Mouse (Mus musculus) hindbrain, embryonic 15.5 days (tissue): Measurements from ENCODE around the gene Bank1. TPM values are rescaled to one million over a fixed set of nuclear protein-coding genes. Genes with fewer than 3 reads are reported as not detected.

Experiments used
- ATAC-seq: fragments of 200-750 bp; cut with Nextera tagmentation; 2 replicates; pipeline ENCODE4 v1.8.0; 2017; ENCODE audit warnings: low read depth, moderate number of reproducible peaks, moderate TSS enrichment; ENCODE audit not compliant: low FRiP score
- H3K27ac ChIP-seq: fragments of 300-500 bp; sonication (generic); replicated peaks from 2 replicates; pipeline ENCODE4 v1.5.1; 2015; ENCODE audit warnings: mild to moderate bottlenecking, inconsistent platforms
- H3K27me3 ChIP-seq: fragments of 300-500 bp; sonication (generic); 2 replicates; pipeline ENCODE4 v1.6.1; 2015; ENCODE audit warnings: control low read depth, inconsistent platforms
- H3K36me3 ChIP-seq: fragments of 300-500 bp; sonication (generic); 2 replicates; pipeline ENCODE4 v1.6.1; 2015; ENCODE audit warnings: control low read depth, inconsistent platforms
- H3K4me1 ChIP-seq: fragments of 300-500 bp; sonication (generic); replicated peaks from 2 replicates; pipeline ENCODE4 v1.6.1; 2015; ENCODE audit warnings: control low read depth, inconsistent platforms
- H3K4me2 ChIP-seq: fragments of 300-500 bp; sonication (generic); 2 replicates; pipeline ENCODE4 v1.6.1; 2015; ENCODE audit warnings: moderate library complexity, mild to moderate bottlenecking, inconsistent platforms
- H3K4me3 ChIP-seq: fragments of 300-500 bp; sonication (generic); 2 replicates; pipeline ENCODE4 v1.5.1; 2015; ENCODE audit warnings: mild to moderate bottlenecking, inconsistent platforms
- H3K9ac ChIP-seq: fragments of 300-500 bp; sonication (generic); 2 replicates; pipeline ENCODE4 v1.6.1; 2015; ENCODE audit warnings: inconsistent platforms
- H3K9me3 ChIP-seq: fragments of 300-500 bp; sonication (generic); 2 replicates; pipeline ENCODE4 v1.6.1; 2016; ENCODE audit warnings: control low read depth, inconsistent platforms
- WGBS: fragments of 180-500 bp; shearing (Covaris S2); methylation state at CpG from one replicate; pipeline ENCODE4 v1.1.7; 2015; 5-methylcytosine and 5-hydroxymethylcytosine counted together
- polyA plus RNA-seq: library from polyadenylated mRNA; unstranded; fragments of >200 nt; fragmentation: Nextera tagmentation; extraction: Ambion mirVana; gene quantifications from 2 replicates; pipeline ENCODE4 v1.2.1, GENCODE M21; 2015

Bank1 gene
- polyA plus RNA-seq, 1 experiment from 2014 or later: 0.40 TPM

DNA sequence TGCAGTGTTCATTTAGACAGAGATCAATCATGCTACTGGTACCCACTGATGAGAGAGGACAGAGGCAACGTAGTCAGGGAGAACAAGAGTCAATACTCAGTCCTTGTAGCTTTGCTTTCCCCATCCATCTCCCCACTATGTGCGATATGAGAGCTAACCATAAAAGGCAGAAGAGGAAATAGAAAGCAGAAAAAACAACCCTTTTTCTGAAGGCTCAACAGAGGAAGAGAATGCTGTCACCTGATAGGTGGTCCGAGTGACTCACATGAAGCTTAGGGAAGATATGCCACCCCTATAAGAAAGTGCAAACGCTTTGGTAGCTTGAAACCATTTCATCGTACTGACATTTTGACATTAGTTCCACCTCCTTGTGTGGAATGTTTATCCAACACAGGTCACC, 239.4 kb downstream of the Bank1 start:
- H3K4me2 ChIP-seq: no peak overlapping the region
- H3K9me3 ChIP-seq: no peaks in the 10 kb centered on the region
- no peak overlapping the region for H3K9ac ChIP-seq
- H3K4me3 ChIP-seq: no peak overlapping the region
- H3K27me3 ChIP-seq: no peaks in the 10 kb centered on the region
- no peaks in the 10 kb centered on the region for H3K36me3 ChIP-seq
- ATAC-seq: no peak
- no peaks in the 10 kb centered on the region for H3K4me1 ChIP-seq
- H3K27ac ChIP-seq: no peak overlapping the region
- WGBS: 84% methylated on average over 5 of the region's 5 CpGs

DNA sequence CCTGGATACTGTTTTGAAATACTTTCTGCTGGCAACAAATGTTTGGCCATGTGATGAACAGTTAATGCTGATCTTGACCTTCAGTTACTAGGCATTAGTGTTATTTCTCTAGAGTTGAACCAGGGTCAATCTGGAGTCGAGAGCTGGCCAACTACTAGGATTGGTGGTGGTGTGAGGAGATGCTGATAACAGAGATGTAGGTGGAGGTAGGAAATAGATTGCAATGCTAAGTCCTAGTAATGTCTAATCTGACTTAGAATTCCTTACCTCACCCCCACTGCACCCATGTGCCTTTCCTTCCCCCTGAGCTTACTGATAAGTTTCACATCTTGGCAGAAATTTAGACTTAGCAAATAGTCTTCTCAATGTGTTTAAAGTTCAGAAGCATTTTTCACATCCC, 240.8 kb downstream of the Bank1 start:
- no peaks in the 10 kb centered on the region for H3K4me1 ChIP-seq
- no peak overlapping the region for H3K9ac ChIP-seq
- no peak for ATAC-seq
- WGBS: 93% methylated on average over 1 of the region's 1 CpGs
- no peaks in the 10 kb centered on the region for H3K9me3 ChIP-seq
- no peak overlapping the region for H3K4me2 ChIP-seq
- H3K27ac ChIP-seq: no peak overlapping the region
- H3K4me3 ChIP-seq: no peak overlapping the region
- H3K27me3 ChIP-seq: no peaks in the 10 kb centered on the region
- no peaks in the 10 kb centered on the region for H3K36me3 ChIP-seq

DNA sequence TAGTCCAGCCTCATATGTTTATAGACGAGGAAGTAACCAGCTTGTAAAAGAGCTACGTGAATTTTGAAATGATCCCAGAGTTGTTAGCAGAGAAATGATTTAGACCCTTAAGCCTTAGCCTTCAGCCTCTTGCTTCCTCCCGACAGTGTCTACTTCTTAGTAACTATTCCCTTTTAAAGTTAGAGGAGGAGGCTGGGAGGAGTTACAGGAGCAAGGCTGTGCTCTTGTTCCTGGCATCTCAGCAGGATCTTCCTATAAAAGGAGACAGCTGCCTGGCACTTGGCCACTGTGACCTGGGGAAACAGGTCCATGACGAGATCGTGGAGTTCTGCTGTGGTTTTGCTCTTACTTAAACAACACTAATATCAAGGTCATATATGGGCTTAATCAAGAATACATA, 241.8 kb downstream of the Bank1 start:
- Histone ChIP-seq H3K4me1 (no peaks in the 10 kb centered on the region), H3K36me3 (no peaks in the 10 kb centered on the region), H3K27ac (no peak overlapping the region), H3K27me3 (no peaks in the 10 kb centered on the region), H3K4me2 (no peak overlapping the region), H3K9me3 (no peaks in the 10 kb centered on the region), H3K4me3 (no peak overlapping the region), H3K9ac (no peak overlapping the region)
- WGBS: 74% methylated on average over 5 of the region's 5 CpGs
- ATAC-seq: no peak

DNA sequence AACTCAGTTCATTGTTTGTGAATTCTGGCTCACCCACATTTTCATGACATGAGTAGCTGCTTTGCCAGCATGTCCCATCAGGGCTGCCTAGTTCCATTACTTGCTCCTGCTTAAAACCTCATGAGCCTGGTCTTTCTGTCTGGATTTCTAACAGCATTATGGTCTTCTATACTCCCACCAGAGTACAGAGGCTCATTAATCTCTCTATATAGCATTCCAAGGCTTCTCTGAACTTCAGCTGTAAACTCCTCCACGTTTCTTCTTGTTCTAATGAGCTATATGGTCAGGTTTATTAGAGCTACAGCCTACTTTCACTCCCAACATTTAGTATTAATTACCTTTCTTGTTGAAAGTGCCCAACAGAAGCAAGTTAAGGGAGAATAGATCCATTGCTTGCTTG, 244.6 kb downstream of the Bank1 start:
- H3K9me3 ChIP-seq: no peaks in the 10 kb centered on the region
- no peak overlapping the region for H3K27ac ChIP-seq
- WGBS: 67% methylated on average over 1 of the region's 1 CpGs
- H3K9ac ChIP-seq: no peak overlapping the region
- H3K4me1 ChIP-seq: no peaks in the 10 kb centered on the region
- H3K4me2 ChIP-seq: no peak overlapping the region
- H3K4me3 ChIP-seq: no peak overlapping the region
- H3K27me3 ChIP-seq: no peaks in the 10 kb centered on the region
- no peak for ATAC-seq
- H3K36me3 ChIP-seq: no peaks in the 10 kb centered on the region

DNA sequence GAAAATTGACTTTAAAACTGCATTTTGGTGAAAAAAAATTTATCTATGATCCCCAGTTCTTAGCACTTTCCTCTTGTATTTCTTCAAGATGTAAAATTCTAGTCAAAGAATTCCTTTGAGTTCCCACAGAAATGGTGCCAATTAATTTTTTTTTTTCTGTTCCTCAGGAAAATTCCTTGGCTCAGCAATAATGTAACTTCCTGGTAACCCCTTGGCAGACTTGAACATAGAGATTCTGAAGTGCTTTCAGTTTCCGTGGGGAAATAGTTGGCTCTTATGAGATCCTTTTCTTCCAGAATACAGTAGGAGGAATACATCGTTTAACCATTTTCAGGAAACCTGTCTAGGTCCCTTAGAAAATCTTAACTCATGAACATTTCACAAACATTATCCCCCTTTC, 247.3 kb downstream of the Bank1 start:
- Histone ChIP-seq H3K36me3 (no peaks in the 10 kb centered on the region), H3K9me3 (no peaks in the 10 kb centered on the region), H3K4me2 (no peak overlapping the region), H3K27ac (no peak overlapping the region), H3K4me1 (no peaks in the 10 kb centered on the region), H3K9ac (no peak overlapping the region), H3K4me3 (no peak overlapping the region), H3K27me3 (no peaks in the 10 kb centered on the region)
- WGBS: 82% methylated on average over 2 of the region's 2 CpGs
- ATAC-seq: no peak

DNA sequence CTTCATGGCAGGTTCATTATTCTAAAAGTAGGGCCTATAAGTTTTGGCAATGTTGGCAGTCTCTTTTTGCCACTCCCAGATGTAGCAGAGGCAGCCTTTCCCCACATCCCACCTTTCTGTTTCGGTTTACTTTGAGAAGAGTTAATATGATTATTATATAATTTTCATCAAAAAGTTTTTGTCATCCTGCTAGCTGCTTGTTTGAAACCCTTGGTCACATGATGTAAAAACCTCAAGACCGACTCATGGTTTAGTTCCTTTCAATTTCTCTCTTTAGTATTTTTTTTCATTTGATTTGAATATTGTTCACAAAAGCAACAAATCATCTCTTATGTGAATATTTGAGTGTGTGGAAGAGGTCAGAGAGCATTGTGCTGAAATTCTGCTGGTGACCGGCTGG, 255.5 kb downstream of the Bank1 start:
- WGBS: 94% methylated on average over 3 of the region's 3 CpGs
- ATAC-seq: no peak
- no peak overlapping the region for H3K9ac ChIP-seq

DNA sequence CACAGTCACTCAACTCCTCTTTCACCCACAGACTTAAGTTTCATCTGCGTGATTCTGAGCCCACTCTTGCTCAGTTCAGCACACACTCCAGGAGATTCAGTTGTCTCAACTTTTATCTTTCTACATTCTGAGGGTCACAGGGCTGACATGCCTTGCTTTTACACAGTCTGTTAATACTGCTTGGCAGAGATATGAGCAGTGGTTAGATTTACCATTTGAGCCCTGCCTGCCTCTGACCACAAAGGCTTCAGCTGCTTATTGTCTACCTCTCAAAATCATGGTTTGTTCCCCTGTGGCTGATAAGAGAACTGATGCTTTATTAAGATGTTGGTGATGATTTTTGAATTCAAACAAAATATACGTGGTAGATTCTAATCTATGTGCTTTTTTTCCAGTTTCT, 264.0 kb downstream of the Bank1 start:
- no peak overlapping the region for H3K9ac ChIP-seq
- no peak overlapping the region for H3K4me3 ChIP-seq
- H3K36me3 ChIP-seq: no peaks in the 10 kb centered on the region
- ATAC-seq: no peak
- H3K4me2 ChIP-seq: no peak overlapping the region
- H3K9me3 ChIP-seq: no peaks in the 10 kb centered on the region
- 85% methylated on average over 2 of the region's 2 CpGs for WGBS
- H3K27me3 ChIP-seq: no peaks in the 10 kb centered on the region
- H3K4me1 ChIP-seq: no peaks in the 10 kb centered on the region
- no peak overlapping the region for H3K27ac ChIP-seq

More for the DNA sequence above, 255.5 kb downstream of the Bank1 start:
- Histone ChIP-seq H3K4me3 (no peak overlapping the region), H3K27ac (no peak overlapping the region), H3K4me2 (no peak overlapping the region), H3K9me3 (no peaks in the 10 kb centered on the region), H3K36me3 (no peaks in the 10 kb centered on the region), H3K27me3 (no peaks in the 10 kb centered on the region), H3K4me1 (no peaks in the 10 kb centered on the region)

DNA sequence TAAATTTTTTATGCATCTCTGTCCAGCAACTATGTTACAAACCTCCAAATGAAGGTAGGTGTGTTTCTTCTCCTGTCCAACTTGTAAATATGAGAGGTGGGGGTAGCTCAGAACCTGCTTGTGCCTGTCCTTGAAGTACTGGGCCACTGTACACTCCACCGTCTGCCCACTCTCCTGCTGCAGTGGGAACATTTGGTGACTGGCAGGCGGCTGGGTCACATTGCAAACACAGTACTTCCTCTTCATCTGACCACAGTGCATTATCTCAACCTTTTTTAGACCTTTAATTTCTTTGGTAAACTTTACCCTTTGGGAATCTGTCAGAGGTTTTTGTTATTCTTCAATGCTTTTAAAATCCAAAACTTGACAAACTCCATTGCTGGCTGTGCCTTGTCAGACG, 275.2 kb downstream of the Bank1 start:
- H3K4me3 ChIP-seq: no peak overlapping the region
- 94% methylated on average over 3 of the region's 3 CpGs for WGBS
- H3K4me1 ChIP-seq: no peaks in the 10 kb centered on the region
- no peak for ATAC-seq
- no peaks in the 10 kb centered on the region for H3K36me3 ChIP-seq
- no peak overlapping the region for H3K27ac ChIP-seq
- no peaks in the 10 kb centered on the region for H3K27me3 ChIP-seq
- H3K9me3 ChIP-seq: no peaks in the 10 kb centered on the region
- no peak overlapping the region for H3K4me2 ChIP-seq
- H3K9ac ChIP-seq: no peak overlapping the region

DNA sequence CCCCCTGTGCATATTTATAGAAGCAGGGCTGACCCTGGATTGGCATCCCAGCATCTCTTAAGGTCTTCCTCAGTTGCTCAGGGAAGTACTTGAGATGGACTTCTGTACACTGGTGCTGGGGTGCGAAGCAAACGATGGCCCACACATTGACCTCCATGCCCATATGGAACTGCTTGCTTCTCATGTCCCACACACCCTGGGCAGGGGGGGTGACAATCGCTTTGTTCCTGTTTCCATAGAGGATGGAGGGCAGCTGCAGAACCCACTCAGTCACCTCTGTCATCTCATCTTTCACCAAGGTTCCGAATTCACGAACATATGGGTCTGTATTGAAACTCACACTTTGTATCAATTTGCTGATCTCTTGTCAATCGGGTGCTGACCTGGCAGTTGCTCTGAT, 275.7 kb downstream of the Bank1 start:
- H3K9me3 ChIP-seq: no peaks in the 10 kb centered on the region
- H3K4me3 ChIP-seq: no peak overlapping the region
- H3K27ac ChIP-seq: no peak overlapping the region
- H3K9ac ChIP-seq: no peak overlapping the region
- WGBS: 92% methylated on average over 6 of the region's 6 CpGs
- no peak overlapping the region for H3K4me2 ChIP-seq
- H3K27me3 ChIP-seq: no peaks in the 10 kb centered on the region
- no peaks in the 10 kb centered on the region for H3K4me1 ChIP-seq
- no peak for ATAC-seq
- no peaks in the 10 kb centered on the region for H3K36me3 ChIP-seq

DNA sequence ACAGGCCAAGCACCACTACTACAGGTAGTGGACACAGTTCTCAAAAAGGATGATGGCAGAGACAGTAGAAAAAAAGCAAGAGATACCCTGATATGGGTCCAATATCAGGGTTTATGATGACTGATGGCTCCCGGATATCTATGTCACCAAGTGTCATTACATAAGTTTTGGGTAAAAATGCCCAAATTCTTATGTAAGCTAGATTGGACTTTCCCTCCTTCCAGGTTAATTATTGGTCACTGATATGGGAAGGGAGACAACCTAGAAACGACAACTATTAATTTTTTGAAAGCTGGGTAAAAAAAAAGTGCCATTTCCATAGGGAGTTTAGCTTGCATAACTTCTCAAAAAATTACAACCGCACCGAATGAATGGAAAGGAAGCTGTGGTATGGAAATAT, 277.8 kb downstream of the Bank1 start:
- H3K36me3 ChIP-seq: no peaks in the 10 kb centered on the region
- H3K9ac ChIP-seq: no peak overlapping the region
- H3K27me3 ChIP-seq: no peaks in the 10 kb centered on the region
- H3K4me1 ChIP-seq: no peaks in the 10 kb centered on the region
- H3K9me3 ChIP-seq: no peaks in the 10 kb centered on the region
- ATAC-seq: no peak
- H3K4me2 ChIP-seq: no peak overlapping the region
- no peak overlapping the region for H3K27ac ChIP-seq
- 91% methylated on average over 4 of the region's 4 CpGs for WGBS
- H3K4me3 ChIP-seq: no peak overlapping the region

DNA sequence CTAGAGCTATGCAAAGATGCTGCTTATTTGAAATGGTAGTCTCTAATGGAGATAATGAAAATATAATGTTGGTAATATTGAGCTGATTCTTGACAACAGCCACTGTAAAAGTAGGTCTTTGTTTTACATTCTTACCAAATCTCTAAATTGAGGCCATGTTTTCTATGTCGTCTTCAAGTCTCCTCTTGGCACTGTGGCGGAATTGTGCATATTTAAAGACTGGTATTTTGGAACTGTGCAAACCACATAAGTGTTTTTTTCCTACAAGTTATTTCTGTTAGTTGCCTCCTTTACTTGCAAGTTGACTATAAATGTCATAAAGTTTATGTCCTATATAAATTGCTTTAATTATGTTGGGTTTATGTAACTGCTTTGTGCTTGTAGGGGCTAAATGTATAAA, 280.5 kb downstream of the Bank1 start:
- Histone ChIP-seq H3K27ac (no peak overlapping the region), H3K4me1 (no peaks in the 10 kb centered on the region), H3K36me3 (no peaks in the 10 kb centered on the region), H3K4me2 (no peak overlapping the region), H3K9ac (no peak overlapping the region), H3K27me3 (no peaks in the 10 kb centered on the region), H3K4me3 (no peak overlapping the region), H3K9me3 (no peaks in the 10 kb centered on the region)
- ATAC-seq: no peak
- 97% methylated on average over 2 of the region's 2 CpGs for WGBS

DNA sequence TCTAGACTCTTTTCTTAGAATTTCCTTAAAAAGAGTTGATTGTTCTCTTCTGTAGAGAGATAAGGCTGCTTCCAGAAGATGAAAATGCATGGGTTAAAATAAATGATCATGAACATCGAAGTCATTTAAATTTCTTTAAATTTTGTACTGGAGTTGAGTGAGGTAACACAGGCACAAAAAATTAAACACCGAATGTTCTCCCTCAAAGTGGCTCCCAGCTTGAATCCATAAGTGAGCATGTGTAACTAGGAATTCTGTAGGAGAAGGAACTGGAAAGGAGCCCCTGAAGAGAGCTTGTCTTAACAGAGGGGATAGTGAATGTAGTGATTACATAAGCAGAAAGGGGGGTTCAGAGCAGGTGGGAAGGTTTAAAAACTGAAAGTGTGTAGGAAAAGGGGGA, 285.8 kb downstream of the Bank1 start:
- H3K36me3 ChIP-seq: no peaks in the 10 kb centered on the region
- no peaks in the 10 kb centered on the region for H3K4me1 ChIP-seq
- ATAC-seq: no peak
- no peak overlapping the region for H3K4me2 ChIP-seq
- H3K9ac ChIP-seq: no peak overlapping the region
- H3K27ac ChIP-seq: no peak overlapping the region
- no peaks in the 10 kb centered on the region for H3K9me3 ChIP-seq
- WGBS: 97% methylated on average over 2 of the region's 2 CpGs
- no peaks in the 10 kb centered on the region for H3K27me3 ChIP-seq
- H3K4me3 ChIP-seq: no peak overlapping the region

DNA sequence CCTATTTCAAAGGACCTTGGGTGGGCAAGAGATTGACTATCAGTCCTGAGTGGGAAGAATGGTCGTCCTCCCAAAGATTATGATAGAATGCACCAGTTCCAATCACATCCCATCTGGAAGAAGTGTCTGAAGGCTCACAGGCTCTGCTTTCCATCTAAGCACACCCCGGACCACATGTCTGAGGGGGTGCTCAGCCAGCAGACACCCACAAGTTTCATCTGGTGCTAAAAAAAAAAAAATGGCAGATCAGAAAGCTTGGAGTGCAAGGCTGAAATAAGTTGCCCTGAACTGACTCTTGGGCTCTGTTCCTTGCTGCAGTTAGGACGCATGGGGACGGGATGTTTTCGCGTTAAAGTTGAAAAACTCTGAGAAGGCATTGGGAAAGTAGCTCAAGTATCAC, 286.4 kb downstream of the Bank1 start:
- Histone ChIP-seq H3K4me1 (no peaks in the 10 kb centered on the region), H3K27ac (no peak overlapping the region), H3K9me3 (no peaks in the 10 kb centered on the region), H3K36me3 (no peaks in the 10 kb centered on the region), H3K4me3 (no peak overlapping the region), H3K27me3 (no peaks in the 10 kb centered on the region), H3K9ac (no peak overlapping the region), H3K4me2 (no peak overlapping the region)
- WGBS: 93% methylated on average over 6 of the region's 6 CpGs
- no peak for ATAC-seq
